Mouse (Mus musculus): ENCODE results near the gene Dlgap3. TPM values are rescaled to one million over a fixed set of nuclear protein-coding genes. Genes with fewer than 3 reads are reported as not detected.

Dlgap3 gene
- polyA plus RNA-seq, 1 experiment from 2014 or later = 2.0 TPM

- peaks cover 17% of the 10 kb centered on the region for H3K36me3 ChIP-seq
- H3K4me3 ChIP-seq (replicated peaks) = peak within 1 kb of the TSS; percentile 99
- peak within 1 kb of the TSS; percentile 90 for H3K4me2 ChIP-seq (replicated peaks)
- no peaks in the 10 kb centered on the region for H3K9me3 ChIP-seq (replicated peaks)
- ATAC-seq (ENCODE audit: insufficient number of reproducible peaks, low FRiP score, low TSS enrichment, low read depth) = peak; percentile 93
- H3K27ac ChIP-seq (replicated peaks) = no peak within 1 kb of the TSS; the same call in 1 of the 2 replicates
- under 1% methylated on average over 29 of the region's 29 CpGs for WGBS
- H3K9ac ChIP-seq = peak within 1 kb of the TSS; percentile 99
- H3K27me3 ChIP-seq = peaks cover 5% of the 10 kb centered on the region; the same call in 1 of the 2 replicates
- peaks cover 18% of the 10 kb centered on the region for H3K4me1 ChIP-seq
Measured at GRCm38 (mm10) chr4:127243552-127243951, 74.5 kb downstream of the Dlgap3 start, which contains the start of gene Smim12. Gene Smim12, plus strand, starts transcription at chr4:127243784.

GRCm38 (mm10) chr4:127243953-127244352, 74.9 kb downstream of the Dlgap3 start:
- WGBS = under 1% methylated on average over 26 of the region's 26 CpGs
- Histone ChIP-seq H3K27ac (replicated peaks) (no peak overlapping the region; the same call in 1 of the 2 replicates), H3K4me2 (replicated peaks) (peak overlapping the region; percentile 90)

GRCm38 (mm10) chr4:127249701-127250349, 80.8 kb downstream of the Dlgap3 start:
- no peak overlapping the region for H3K4me3 ChIP-seq (replicated peaks)
- no peak overlapping the region for H3K4me2 ChIP-seq (replicated peaks)
- ATAC-seq (ENCODE audit: insufficient number of reproducible peaks, low FRiP score, low TSS enrichment, low read depth) = peak; percentile 74
- H3K27ac ChIP-seq (replicated peaks) = no peak overlapping the region
- peaks cover 15% of the 10 kb centered on the region for H3K4me1 ChIP-seq
- no peaks in the 10 kb centered on the region for H3K27me3 ChIP-seq
- WGBS = 4% methylated on average over 5 of the region's 5 CpGs
- no peak overlapping the region for H3K9ac ChIP-seq
- no peaks in the 10 kb centered on the region for H3K9me3 ChIP-seq (replicated peaks)
- peaks cover 23% of the 10 kb centered on the region for H3K36me3 ChIP-seq

More at GRCm38 (mm10) chr4:127243953-127244352, 74.9 kb downstream of the Dlgap3 start:
- Histone ChIP-seq H3K9me3 (replicated peaks) (no peaks in the 10 kb centered on the region), H3K9ac (peak overlapping the region; percentile 99), H3K4me3 (replicated peaks) (peak overlapping the region; percentile 99), H3K36me3 (peaks cover 20% of the 10 kb centered on the region), H3K27me3 (peaks cover 5% of the 10 kb centered on the region; the same call in 1 of the 2 replicates), H3K4me1 (peaks cover 18% of the 10 kb centered on the region)
- ATAC-seq (ENCODE audit: insufficient number of reproducible peaks, low FRiP score, low TSS enrichment, low read depth) = 0 out of 2 replicates have a peak, but pooled peaks have one; percentile 6

GRCm38 (mm10) chr4:127251963-127252585, 83.1 kb downstream of the Dlgap3 start:
- Histone ChIP-seq H3K9ac (no peak overlapping the region), H3K27me3 (no peaks in the 10 kb centered on the region), H3K9me3 (replicated peaks) (no peaks in the 10 kb centered on the region), H3K27ac (replicated peaks) (0 out of 2 replicates have a peak overlapping the region, but pooled peaks have one; percentile 2), H3K4me2 (replicated peaks) (peak overlapping the region; percentile 36), H3K36me3 (peaks cover 17% of the 10 kb centered on the region), H3K4me3 (replicated peaks) (peak overlapping the region; percentile 8; the same call in 1 of the 2 replicates), H3K4me1 (peaks cover 8% of the 10 kb centered on the region; the same call in 1 of the 2 replicates)
- 0 out of 2 replicates have a peak, but pooled peaks have one; percentile 8 for ATAC-seq (ENCODE audit: insufficient number of reproducible peaks, low FRiP score, low TSS enrichment, low read depth)
- 47% methylated on average over 22 of the region's 22 CpGs for WGBS

GRCm38 (mm10) chr4:127256739-127257138, 87.7 kb downstream of the Dlgap3 start:
- H3K36me3 ChIP-seq = no peaks in the 10 kb centered on the region
- H3K27ac ChIP-seq (replicated peaks) = no peak overlapping the region
- H3K9me3 ChIP-seq (replicated peaks) = no peaks in the 10 kb centered on the region
- WGBS = 66% methylated on average over 5 of the region's 5 CpGs
- H3K4me2 ChIP-seq (replicated peaks) = no peak overlapping the region
- ATAC-seq (ENCODE audit: insufficient number of reproducible peaks, low FRiP score, low TSS enrichment, low read depth) = no peak
- no peaks in the 10 kb centered on the region for H3K27me3 ChIP-seq
- no peak overlapping the region for H3K4me3 ChIP-seq (replicated peaks)
- no peak overlapping the region for H3K9ac ChIP-seq
- H3K4me1 ChIP-seq = peaks cover 6% of the 10 kb centered on the region; the same call in 1 of the 2 replicates

- WGBS = 54% methylated on average over 12 of the region's 12 CpGs
Measured at GRCm38 (mm10) chr4:127258186-127258897, 89.3 kb downstream of the Dlgap3 start.

GRCm38 (mm10) chr4:127261601-127262000, 92.6 kb downstream of the Dlgap3 start:
- no peaks in the 10 kb centered on the region for H3K9me3 ChIP-seq (replicated peaks)

More at GRCm38 (mm10) chr4:127258186-127258897, 89.3 kb downstream of the Dlgap3 start:
- H3K4me1 ChIP-seq = no peaks in the 10 kb centered on the region
- no peak for ATAC-seq (ENCODE audit: insufficient number of reproducible peaks, low FRiP score, low TSS enrichment, low read depth)
- H3K36me3 ChIP-seq = no peaks in the 10 kb centered on the region
- no peak overlapping the region for H3K4me2 ChIP-seq (replicated peaks)
- H3K9me3 ChIP-seq (replicated peaks) = no peaks in the 10 kb centered on the region
- no peak overlapping the region for H3K27ac ChIP-seq (replicated peaks)
- no peak overlapping the region for H3K4me3 ChIP-seq (replicated peaks)
- H3K9ac ChIP-seq = no peak overlapping the region
- H3K27me3 ChIP-seq = no peaks in the 10 kb centered on the region

GRCm38 (mm10) chr4:127263438-127264182, 94.6 kb downstream of the Dlgap3 start:
- Histone ChIP-seq H3K4me3 (replicated peaks) (no peak overlapping the region), H3K4me1 (no peaks in the 10 kb centered on the region), H3K27ac (replicated peaks) (no peak overlapping the region), H3K9me3 (replicated peaks) (no peaks in the 10 kb centered on the region), H3K4me2 (replicated peaks) (no peak overlapping the region), H3K36me3 (no peaks in the 10 kb centered on the region), H3K9ac (no peak overlapping the region), H3K27me3 (peaks cover 7% of the 10 kb centered on the region; the same call in 1 of the 2 replicates)
- 66% methylated on average over 19 of the region's 19 CpGs for WGBS
- ATAC-seq (ENCODE audit: insufficient number of reproducible peaks, low FRiP score, low TSS enrichment, low read depth) = peak; percentile 65; the same call in 1 of the 2 replicates

More at GRCm38 (mm10) chr4:127261601-127262000, 92.6 kb downstream of the Dlgap3 start:
- Histone ChIP-seq H3K36me3 (no peaks in the 10 kb centered on the region), H3K4me2 (replicated peaks) (no peak overlapping the region), H3K27me3 (no peaks in the 10 kb centered on the region), H3K4me1 (no peaks in the 10 kb centered on the region), H3K27ac (replicated peaks) (no peak overlapping the region), H3K4me3 (replicated peaks) (no peak overlapping the region), H3K9ac (no peak overlapping the region)
- ATAC-seq (ENCODE audit: insufficient number of reproducible peaks, low FRiP score, low TSS enrichment, low read depth) = no peak
- 87% methylated on average over 14 of the region's 14 CpGs for WGBS

GRCm38 (mm10) chr4:127264183-127264554, 95.2 kb downstream of the Dlgap3 start:
- Histone ChIP-seq H3K9me3 (replicated peaks) (no peaks in the 10 kb centered on the region), H3K4me2 (replicated peaks) (no peak overlapping the region), H3K27ac (replicated peaks) (no peak overlapping the region), H3K4me3 (replicated peaks) (no peak overlapping the region), H3K27me3 (peaks cover 7% of the 10 kb centered on the region; the same call in 1 of the 2 replicates), H3K4me1 (no peaks in the 10 kb centered on the region), H3K36me3 (no peaks in the 10 kb centered on the region), H3K9ac (no peak overlapping the region)
- WGBS = 57% methylated on average over 5 of the region's 5 CpGs
- no peak for ATAC-seq (ENCODE audit: insufficient number of reproducible peaks, low FRiP score, low TSS enrichment, low read depth)

DNA sequence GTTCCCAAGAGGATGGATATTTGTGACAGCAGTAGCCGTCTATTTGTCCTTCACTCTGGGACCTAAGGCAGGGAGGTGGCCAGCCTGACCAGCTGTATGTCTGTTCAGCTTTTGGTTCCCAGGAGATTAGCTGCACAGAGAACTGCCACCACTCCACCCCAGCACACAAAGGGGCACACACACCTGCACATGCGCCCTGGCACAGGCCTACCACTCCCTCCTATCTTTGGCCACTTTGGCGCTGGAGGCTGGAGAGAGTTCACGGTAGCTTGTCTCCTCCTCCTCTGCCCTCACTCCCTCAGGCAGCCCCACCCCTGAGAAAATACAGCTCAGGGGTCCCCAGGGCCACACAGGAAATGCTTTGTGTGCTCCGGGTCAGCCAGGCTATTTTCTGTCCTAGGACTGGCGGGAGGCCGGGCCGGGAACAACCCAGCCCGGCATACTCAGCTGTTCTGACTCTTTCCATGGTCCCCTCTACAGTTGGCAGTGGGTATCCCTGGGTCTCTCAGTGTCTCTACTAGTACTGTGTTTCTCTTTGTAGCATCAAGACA, 109.5 kb downstream of the Dlgap3 start:
- no peaks in the 10 kb centered on the region for H3K4me1 ChIP-seq
- no peak overlapping the region for H3K27ac ChIP-seq (replicated peaks)
- H3K9me3 ChIP-seq (replicated peaks) = no peaks in the 10 kb centered on the region
- H3K4me3 ChIP-seq (replicated peaks) = no peak overlapping the region
- H3K9ac ChIP-seq = no peak overlapping the region
- H3K4me2 ChIP-seq (replicated peaks) = 0 out of 2 replicates have a peak overlapping the region, but pooled peaks have one; percentile 6
- no peaks in the 10 kb centered on the region for H3K27me3 ChIP-seq
- 31% methylated on average over 9 of the region's 9 CpGs for WGBS
- peak; percentile 39; the same call in 1 of the 2 replicates for ATAC-seq (ENCODE audit: insufficient number of reproducible peaks, low FRiP score, low TSS enrichment, low read depth)
- H3K36me3 ChIP-seq = no peaks in the 10 kb centered on the region

Data from embryonic facial prominence, embryonic 15.5 days (tissue).